Mouse (Mus musculus): Measurements from ENCODE around the gene Klf7. TPM values are rescaled to one million over a fixed set of nuclear protein-coding genes. Genes with fewer than 3 reads are reported as not detected.
A peak's percentile ranks its signal among the peaks of the same experiment; 100 is the strongest.

Gene Klf7
- polyA plus RNA-seq, 1 experiment from 2014 or later, result 117 TPM

GRCm38 (mm10) chr1:64080263-64080662, 41.8 kb downstream of the Klf7 start:
- H3K4me2 ChIP-seq, result no peak overlapping the region
- no peak overlapping the region for H3K9ac ChIP-seq
- ATAC-seq (replicated peaks), result no peak
- 0 out of 2 replicates have a peak, but pooled peaks cover 14% of the 10 kb centered on the region for H3K36me3 ChIP-seq (replicated peaks)
- no peaks in the 10 kb centered on the region for H3K9me3 ChIP-seq
- H3K4me1 ChIP-seq, result peaks cover 57% of the 10 kb centered on the region
- H3K4me3 ChIP-seq, result no peak overlapping the region
- no peaks in the 10 kb centered on the region for H3K27me3 ChIP-seq (replicated peaks)
- 83% methylated on average over 2 of the region's 2 CpGs for WGBS
- no peak overlapping the region for H3K27ac ChIP-seq

- Histone ChIP-seq H3K9ac (no peak overlapping the region), H3K4me1 (peaks cover 62% of the 10 kb centered on the region), H3K27me3 (replicated peaks) (no peaks in the 10 kb centered on the region), H3K9me3 (no peaks in the 10 kb centered on the region), H3K27ac (no peak overlapping the region), H3K4me3 (no peak overlapping the region), H3K4me2 (no peak overlapping the region), H3K36me3 (replicated peaks) (0 out of 2 replicates have a peak, but pooled peaks cover 17% of the 10 kb centered on the region)
- WGBS, result 75% methylated on average over 20 of the region's 20 CpGs
- peak; percentile 34; the same call in 1 of the 2 replicates for ATAC-seq (replicated peaks)
Observed at GRCm38 (mm10) chr1:64078747-64079211, 43.3 kb downstream of the Klf7 start.

DNA sequence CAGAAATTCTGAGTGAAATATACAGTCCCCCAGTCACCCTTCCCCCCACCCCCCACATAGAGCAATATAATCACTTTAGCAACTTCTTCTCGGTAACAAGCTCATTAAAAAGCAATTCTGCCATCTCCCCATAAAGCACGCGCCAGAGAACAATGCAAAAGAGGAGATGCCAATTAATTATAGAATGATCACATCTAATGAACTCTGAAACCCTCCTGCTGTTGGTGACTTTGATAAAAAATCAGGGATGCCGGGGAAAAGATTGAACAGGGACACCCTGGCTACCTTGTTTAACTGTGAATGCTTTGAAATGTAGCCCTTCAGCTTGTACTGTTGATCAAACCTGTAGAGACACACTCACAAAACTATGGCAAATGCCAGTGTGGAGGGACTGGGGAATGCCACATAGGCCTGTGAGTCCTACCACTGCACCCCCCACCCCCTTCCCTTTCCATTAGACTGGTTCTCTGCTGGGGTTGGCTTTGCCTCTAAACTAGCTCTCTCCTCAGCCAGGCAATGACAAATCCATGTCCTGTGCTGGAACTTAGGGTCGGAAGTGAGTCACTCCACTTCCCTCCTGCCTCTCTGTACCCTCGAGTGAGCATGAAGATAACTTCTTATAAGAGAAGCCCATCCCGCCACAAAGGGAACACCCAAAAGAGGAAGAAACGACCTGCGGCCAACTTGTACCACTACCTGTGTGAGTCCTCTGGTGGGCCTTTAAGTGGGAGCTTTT, 43.9 kb downstream of the Klf7 start:
- no peak overlapping the region for H3K9ac ChIP-seq
- H3K27ac ChIP-seq, result no peak overlapping the region
- 63% methylated on average over 9 of the region's 9 CpGs for WGBS
- no peaks in the 10 kb centered on the region for H3K27me3 ChIP-seq (replicated peaks)
- peaks cover 59% of the 10 kb centered on the region for H3K4me1 ChIP-seq
- H3K4me2 ChIP-seq, result no peak overlapping the region
- no peak overlapping the region for H3K4me3 ChIP-seq
- 0 out of 2 replicates have a peak, but pooled peaks cover 17% of the 10 kb centered on the region for H3K36me3 ChIP-seq (replicated peaks)
- ATAC-seq (replicated peaks), result 0 out of 2 replicates have a peak, but pooled peaks have one; percentile 7
- H3K9me3 ChIP-seq, result no peaks in the 10 kb centered on the region

DNA sequence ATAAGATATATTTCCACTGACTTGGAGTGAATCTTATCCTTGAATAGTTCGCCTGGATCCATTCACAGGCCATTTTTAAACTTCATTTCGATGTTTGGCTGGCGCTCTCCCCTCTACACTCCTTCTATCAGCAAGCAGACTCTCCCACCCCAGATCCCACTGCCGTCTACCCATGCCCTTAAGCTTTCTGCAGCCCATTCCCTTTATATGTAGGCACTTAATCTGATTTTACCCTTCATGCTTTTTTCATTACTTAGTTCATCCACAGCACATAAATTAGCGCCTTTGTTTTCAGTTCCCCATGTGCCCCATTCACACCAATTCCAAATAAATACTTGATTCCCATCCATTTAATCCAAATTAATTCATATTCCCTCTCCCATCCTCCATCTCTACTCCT, 48.0 kb downstream of the Klf7 start:
- 0 out of 2 replicates have a peak, but pooled peaks cover 17% of the 10 kb centered on the region for H3K36me3 ChIP-seq (replicated peaks)
- 46% methylated on average over 5 of the region's 5 CpGs for whole genome bisulfite sequencing
- no peak overlapping the region for H3K4me2 ChIP-seq
- no peak overlapping the region for H3K4me3 ChIP-seq
- H3K27me3 ChIP-seq (replicated peaks), result no peaks in the 10 kb centered on the region
- H3K9me3 ChIP-seq, result no peaks in the 10 kb centered on the region
- no peak for ATAC-seq (replicated peaks)
- H3K27ac ChIP-seq, result peak overlapping the region; percentile 45; the same call in 1 of the 2 replicates
- H3K9ac ChIP-seq, result no peak overlapping the region
- H3K4me1 ChIP-seq, result peaks cover 53% of the 10 kb centered on the region

- Histone ChIP-seq H3K9ac (no peak overlapping the region), H3K27ac (no peak overlapping the region), H3K27me3 (replicated peaks) (no peaks in the 10 kb centered on the region), H3K4me1 (peaks cover 61% of the 10 kb centered on the region), H3K4me2 (no peak overlapping the region), H3K4me3 (no peak overlapping the region), H3K36me3 (replicated peaks) (0 out of 2 replicates have a peak, but pooled peaks cover 6% of the 10 kb centered on the region), H3K9me3 (no peaks in the 10 kb centered on the region)
- no peak for ATAC-seq (replicated peaks)
- WGBS, result 64% methylated on average over 2 of the region's 2 CpGs
Observed at GRCm38 (mm10) chr1:64070947-64071346, 51.1 kb downstream of the Klf7 start.

- ATAC-seq (replicated peaks), result peak; percentile 95
- H3K4me2 ChIP-seq, result peak overlapping the region; percentile 33
- 7% methylated on average over 10 of the region's 10 CpGs for WGBS
- H3K9me3 ChIP-seq, result no peaks in the 10 kb centered on the region
- H3K27me3 ChIP-seq (replicated peaks), result no peaks in the 10 kb centered on the region
- H3K4me1 ChIP-seq, result peaks cover 89% of the 10 kb centered on the region
- no peak overlapping the region for H3K4me3 ChIP-seq
- H3K9ac ChIP-seq, result no peak overlapping the region
- peak overlapping the region; percentile 84 for H3K27ac ChIP-seq
- no peaks in the 10 kb centered on the region for H3K36me3 ChIP-seq (replicated peaks)
Observed at GRCm38 (mm10) chr1:64066320-64067254, 55.5 kb downstream of the Klf7 start.

DNA sequence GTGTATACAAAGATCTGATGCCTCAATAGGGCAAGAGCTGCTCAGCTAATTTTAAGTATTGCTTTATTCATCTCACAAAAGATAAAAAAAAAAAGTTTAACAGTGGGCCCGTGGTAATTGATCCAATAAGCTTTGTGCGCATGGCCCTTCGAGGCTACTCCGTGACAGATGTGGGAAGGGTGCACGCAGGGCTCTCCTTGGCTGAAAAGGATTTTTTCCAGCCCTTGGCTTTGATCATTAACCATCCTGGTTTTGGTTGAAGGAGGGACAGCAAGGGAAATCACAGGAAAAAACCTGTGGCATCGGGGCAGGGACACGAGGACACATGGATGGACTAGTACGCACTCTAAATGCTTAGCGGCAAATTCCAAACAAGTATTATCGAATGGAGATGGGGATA, 60.6 kb downstream of the Klf7 start:
- no peak for ATAC-seq (replicated peaks)
- Histone ChIP-seq H3K9me3 (no peaks in the 10 kb centered on the region), H3K36me3 (replicated peaks) (no peaks in the 10 kb centered on the region), H3K27ac (peak overlapping the region; percentile 82), H3K4me3 (no peak overlapping the region), H3K4me1 (peaks cover 84% of the 10 kb centered on the region), H3K27me3 (replicated peaks) (no peaks in the 10 kb centered on the region), H3K9ac (no peak overlapping the region), H3K4me2 (no peak overlapping the region)
- WGBS, result 32% methylated on average over 10 of the region's 10 CpGs

DNA sequence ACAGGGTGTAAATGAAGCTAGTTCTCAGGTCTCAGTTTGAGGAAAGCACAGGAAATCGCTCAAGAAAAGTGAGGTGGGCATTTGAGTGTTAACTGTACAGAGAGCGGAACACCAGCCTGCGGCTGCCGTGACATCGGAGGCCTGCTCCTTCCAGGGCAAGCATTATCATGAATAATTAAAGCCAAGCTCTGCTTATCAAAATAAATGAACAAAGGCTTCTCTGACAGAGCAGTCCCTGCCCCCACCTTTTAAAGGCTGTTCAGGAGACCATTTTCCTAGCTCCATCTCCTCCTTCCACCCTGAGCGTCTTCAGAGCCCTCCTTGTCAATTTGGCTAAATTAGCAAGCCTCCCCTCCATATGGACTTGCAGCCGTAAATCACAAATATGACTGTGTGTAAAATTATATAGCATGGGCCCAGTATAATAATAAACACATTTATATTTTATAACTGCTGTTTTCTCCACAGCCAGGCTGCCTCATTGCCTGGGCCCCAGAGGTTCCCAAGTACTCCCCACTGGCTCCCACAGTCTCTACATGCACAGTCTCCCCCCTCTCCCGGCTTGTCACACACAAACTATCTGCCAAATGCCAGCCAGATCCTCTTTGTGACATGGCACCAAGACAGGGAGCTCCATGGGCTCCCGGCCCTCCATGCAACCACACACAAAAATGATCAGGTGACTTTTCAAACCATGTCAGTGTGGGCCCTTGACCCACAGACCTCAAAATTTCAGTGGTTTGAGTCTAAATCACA, 61.2 kb downstream of the Klf7 start:
- H3K4me3 ChIP-seq, result no peak overlapping the region
- H3K27me3 ChIP-seq (replicated peaks), result no peaks in the 10 kb centered on the region
- H3K27ac ChIP-seq, result peak overlapping the region; percentile 82
- H3K9me3 ChIP-seq, result no peaks in the 10 kb centered on the region
- H3K9ac ChIP-seq, result peak overlapping the region; percentile 15; the same call in 1 of the 2 replicates
- peak overlapping the region; percentile 28 for H3K4me2 ChIP-seq
- peak; percentile 64 for ATAC-seq (replicated peaks)
- no peaks in the 10 kb centered on the region for H3K36me3 ChIP-seq (replicated peaks)
- peaks cover 83% of the 10 kb centered on the region for H3K4me1 ChIP-seq
- 21% methylated on average over 9 of the region's 9 CpGs for WGBS

DNA sequence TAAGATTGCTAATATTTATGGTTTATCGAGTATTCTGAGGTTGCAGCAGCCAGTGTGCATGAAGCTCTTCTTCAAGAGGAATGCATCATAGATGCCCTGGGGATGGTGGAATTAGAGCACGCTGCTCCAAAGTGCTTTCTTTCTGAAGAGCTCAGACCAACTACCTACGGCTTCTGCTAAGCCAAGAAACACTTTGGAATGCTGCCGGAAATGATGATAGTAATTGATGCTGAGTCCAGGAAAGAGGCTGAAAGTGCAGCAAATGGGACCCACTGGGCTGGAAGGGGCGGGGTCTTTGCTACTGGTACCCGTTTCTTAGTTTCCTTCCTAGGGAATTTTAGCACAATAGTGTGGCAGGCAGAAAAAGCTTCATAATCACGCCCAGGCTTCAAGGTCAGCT, 62.0 kb downstream of the Klf7 start:
- Histone ChIP-seq H3K27me3 (replicated peaks) (no peaks in the 10 kb centered on the region), H3K4me2 (peak overlapping the region; percentile 28; the same call in 1 of the 2 replicates), H3K27ac (peak overlapping the region; percentile 82), H3K36me3 (replicated peaks) (no peaks in the 10 kb centered on the region), H3K9me3 (no peaks in the 10 kb centered on the region), H3K4me3 (no peak overlapping the region), H3K9ac (peak overlapping the region; percentile 10; the same call in 1 of the 2 replicates), H3K4me1 (peaks cover 83% of the 10 kb centered on the region)
- WGBS, result 45% methylated on average over 7 of the region's 7 CpGs
- 0 out of 2 replicates have a peak, but pooled peaks have one; percentile 9 for ATAC-seq (replicated peaks)

DNA sequence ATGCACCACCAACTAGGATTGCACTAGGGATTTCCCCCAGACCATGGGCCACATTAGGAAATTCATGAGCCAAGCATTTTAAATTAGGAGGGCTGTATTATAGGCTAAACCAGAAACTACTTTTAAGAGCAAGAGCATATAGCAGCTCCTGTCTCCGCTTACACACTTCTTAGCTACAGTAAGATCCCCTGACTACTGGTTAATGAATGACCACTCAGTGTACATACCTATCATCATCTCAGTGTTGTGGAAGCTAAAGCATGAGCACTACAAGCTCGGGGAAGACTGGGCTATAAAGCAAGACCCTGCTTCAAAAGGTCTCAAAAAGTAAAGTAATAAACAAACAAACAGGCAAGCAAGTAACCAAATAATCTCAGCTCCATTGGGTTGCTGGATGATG, 65.5 kb downstream of the Klf7 start:
- Histone ChIP-seq H3K9me3 (no peaks in the 10 kb centered on the region), H3K27me3 (replicated peaks) (no peaks in the 10 kb centered on the region), H3K27ac (0 out of 2 replicates have a peak overlapping the region, but pooled peaks have one; percentile 6), H3K36me3 (replicated peaks) (no peaks in the 10 kb centered on the region), H3K4me3 (no peak overlapping the region), H3K4me2 (no peak overlapping the region), H3K4me1 (peaks cover 50% of the 10 kb centered on the region), H3K9ac (no peak overlapping the region)
- 89% methylated on average over 2 of the region's 2 CpGs for WGBS
- no peak for ATAC-seq (replicated peaks)

DNA sequence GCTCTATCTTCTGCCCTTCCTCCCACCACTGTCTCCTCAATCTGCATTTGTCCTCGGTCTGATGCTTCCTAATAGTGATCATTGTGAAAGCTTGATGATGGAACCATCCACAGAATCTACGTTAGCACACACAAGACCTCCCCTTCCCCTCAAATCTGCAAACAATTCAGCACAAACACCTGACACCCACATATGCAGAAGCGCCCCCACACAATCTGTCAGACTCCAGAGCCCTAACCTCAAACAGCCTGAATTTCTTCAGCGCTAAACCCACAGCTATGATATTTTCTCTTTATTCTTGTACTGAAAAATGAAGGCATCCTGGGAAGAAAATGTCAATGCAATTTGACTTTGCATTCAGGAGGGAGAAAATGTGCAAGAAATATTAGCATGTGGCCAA, 66.1 kb downstream of the Klf7 start:
- Histone ChIP-seq H3K4me1 (peaks cover 44% of the 10 kb centered on the region), H3K27me3 (replicated peaks) (no peaks in the 10 kb centered on the region), H3K36me3 (replicated peaks) (no peaks in the 10 kb centered on the region), H3K4me2 (no peak overlapping the region), H3K9ac (no peak overlapping the region), H3K4me3 (no peak overlapping the region), H3K27ac (peak overlapping the region; percentile 6; the same call in 1 of the 2 replicates), H3K9me3 (no peaks in the 10 kb centered on the region)
- no peak for ATAC-seq (replicated peaks)
- WGBS, result 62% methylated on average over 4 of the region's 4 CpGs

Data from midbrain, embryonic 15.5 days (tissue).